Mouse (Mus musculus) CH12.LX (cell line): ENCODE results near the gene Sorcs1. TPM values are rescaled to one million over a fixed set of nuclear protein-coding genes. Genes with fewer than 3 reads are reported as not detected.

Experiments
- DNase-seq: peaks from one replicate; pipeline ENCODE4 v3.0.0-alpha.2; 2013; ENCODE audit errors: extremely low read depth
- H3K27ac ChIP-seq: 2 replicates; pipeline ENCODE4 v1.5.1; 2012; ENCODE audit warnings: low read depth, mild to moderate bottlenecking, control low read depth, moderate library complexity; ENCODE audit not compliant: insufficient read depth
- H3K27me3 ChIP-seq: replicated peaks from 2 replicates; pipeline ENCODE3; 2012; ENCODE audit warnings: inconsistent platforms
- H3K36me3 ChIP-seq, 2 experiments: replicated peaks in 1 of 2; 2 replicates each; pipeline versions ENCODE3 to v1.6.1; 2012; ENCODE audit warnings: inconsistent platforms in 1 of 2, low read length in 1 of 2, mild to moderate bottlenecking in 1 of 2, mixed read lengths in 1 of 2, moderate library complexity in 1 of 2; ENCODE audit not compliant: control insufficient read depth in 1 of 2, insufficient read depth in 1 of 2
- H3K4me1 ChIP-seq, 2 experiments: 2 replicates each; pipeline ENCODE4 v1.6.1; 2012; ENCODE audit warnings: inconsistent platforms in 1 of 2, moderate library complexity in 1 of 2; ENCODE audit not compliant: insufficient read depth in 2 of 2, control insufficient read depth in 1 of 2
- H3K4me2 ChIP-seq: 2 replicates; pipeline ENCODE4 v1.6.1; 2012; ENCODE audit warnings: low read depth, mild to moderate bottlenecking, control low read depth; ENCODE audit not compliant: poor library complexity, insufficient read depth, severe bottlenecking
- H3K4me3 ChIP-seq, 3 experiments: fragments of 150-350 bp in 1 of 3; sonication (generic) in 1 of 3; replicated peaks in 1 of 3; 2 replicates each; pipeline versions ENCODE3 to v1.5.1; 2011 to 2012; ENCODE audit warnings: low read depth in 2 of 3, low read length in 2 of 3, mild to moderate bottlenecking in 2 of 3, moderate library complexity in 2 of 3, control low read depth in 1 of 3, improper control_type of control experiment in 1 of 3, inconsistent platforms in 1 of 3, mixed read lengths in 1 of 3; ENCODE audit not compliant: poor library complexity in 1 of 3
- H3K79me2 ChIP-seq: replicated peaks from 2 replicates; pipeline ENCODE4 v1.6.1; 2012; ENCODE audit warnings: mild to moderate bottlenecking, moderate library complexity; ENCODE audit not compliant: control insufficient read depth, poor library complexity, insufficient read depth, severe bottlenecking; ENCODE audit errors: extremely low read depth
- H3K9ac ChIP-seq: 2 replicates; pipeline ENCODE4 v1.6.1; 2012; ENCODE audit warnings: low read depth, mild to moderate bottlenecking, control low read depth, moderate library complexity; ENCODE audit not compliant: insufficient read depth
- H3K9me3 ChIP-seq: replicated peaks from 2 replicates; pipeline ENCODE3; 2012; ENCODE audit warnings: low read length, inconsistent platforms, mixed read lengths
- BHLHE40 ChIP-seq: IDR thresholded peaks from 2 replicates; pipeline ENCODE4 v1.6.1; 2011; ENCODE audit warnings: mild to moderate bottlenecking, low read depth, low read length, improper control_type of control experiment
- CHD1 ChIP-seq: IDR thresholded peaks from 2 replicates; pipeline ENCODE4 v1.6.1; 2012; ENCODE audit warnings: low read depth, low read length, improper control_type of control experiment, inconsistent platforms
- CHD2 ChIP-seq: IDR thresholded peaks from 2 replicates; pipeline ENCODE4 v1.6.1; 2011; ENCODE audit warnings: low read length, improper control_type of control experiment
- KAT2A ChIP-seq: IDR thresholded peaks from 2 replicates; pipeline ENCODE4 v1.6.1; 2012; ENCODE audit warnings: low read length, improper control_type of control experiment, inconsistent platforms; ENCODE audit not compliant: insufficient replicate concordance
- MEF2A ChIP-seq: IDR thresholded peaks from 2 replicates; pipeline ENCODE4 v1.6.1; 2014; ENCODE audit warnings: low read depth, mild to moderate bottlenecking, inconsistent platforms, low read length, improper control_type of control experiment, borderline replicate concordance
- MYC ChIP-seq: IDR thresholded peaks from 2 replicates; pipeline ENCODE4 v1.6.1; 2011; ENCODE audit warnings: low read depth, mild to moderate bottlenecking, improper control_type of control experiment, low read length
- NRF1 ChIP-seq: IDR thresholded peaks from 2 replicates; pipeline ENCODE4 v1.6.1; 2014; ENCODE audit warnings: low read depth, mild to moderate bottlenecking, inconsistent platforms, low read length, improper control_type of control experiment, moderate library complexity
- PAX5 ChIP-seq: IDR thresholded peaks from 2 replicates; pipeline ENCODE4 v1.6.1; 2012; ENCODE audit warnings: low read length, inconsistent platforms, mixed read lengths
- POLR2AphosphoS2 ChIP-seq: IDR thresholded peaks from 2 replicates; pipeline ENCODE4 v1.6.1; 2011; ENCODE audit warnings: low read depth, low read length, improper control_type of control experiment
- RAD21 ChIP-seq: IDR thresholded peaks from 2 replicates; pipeline ENCODE4 v1.6.1; 2011; ENCODE audit warnings: low read depth, mild to moderate bottlenecking, low read length, improper control_type of control experiment, moderate library complexity
- RCOR1 ChIP-seq: conservative IDR thresholded peaks from 2 replicates; pipeline ENCODE4 v1.6.1; 2012; ENCODE audit warnings: low read depth, mild to moderate bottlenecking, inconsistent platforms, low read length, improper control_type of control experiment
- SIN3A ChIP-seq: IDR thresholded peaks from 2 replicates; pipeline ENCODE4 v1.6.1; 2012; ENCODE audit warnings: low read length, improper control_type of control experiment, inconsistent platforms
- SMC3 ChIP-seq: IDR thresholded peaks from 2 replicates; pipeline ENCODE4 v1.6.1; 2011; ENCODE audit warnings: low read depth, low read length, improper control_type of control experiment
- TCF12 ChIP-seq: IDR thresholded peaks from 2 replicates; pipeline ENCODE4 v1.6.1; 2014; ENCODE audit warnings: low read depth, mild to moderate bottlenecking, inconsistent platforms, low read length, improper control_type of control experiment
- ZKSCAN1 ChIP-seq: IDR thresholded peaks from 2 replicates; pipeline ENCODE4 v1.6.1; 2012; ENCODE audit warnings: low read depth, inconsistent platforms, low read length, improper control_type of control experiment, borderline replicate concordance
- ZMIZ1 ChIP-seq: IDR thresholded peaks from 2 replicates; pipeline ENCODE4 v1.6.1; 2012; ENCODE audit warnings: low read depth, mild to moderate bottlenecking, inconsistent platforms, low read length, improper control_type of control experiment
- dilution Hi-C: fragments of 300-500 bp; cut with MboI; formaldehyde crosslinking; loops from 2 replicates; pipeline ENCODE4 v1.14.3; 2020; ENCODE audit warnings: low sequenced_read_pairs; ENCODE audit not compliant: extremely low pct_unique_long_range_greater_than_20kb, extremely low pct_ligation_motif_present
- in situ Hi-C: fragments of 300-500 bp; cut with MboI; formaldehyde crosslinking; loops from 3 replicates; pipeline ENCODE4 v1.14.3; 2019; ENCODE audit warnings: low sequenced_read_pairs, low pct_ligation_motif_present, low pct_unique_long_range_greater_than_20kb, mixed read lengths
- polyA plus RNA-seq: library from polyadenylated mRNA; unstranded; fragments of >175 nt; gene quantifications from 2 replicates; pipeline ENCODE4 v1.2.1, GENCODE M21; 2012; ENCODE audit warnings: low read depth; ENCODE audit not compliant: insufficient read length
- total RNA-seq, 2 experiments: library from RNA; depleted of rRNA; stranded (reverse); fragments of 300-350 nt in 1 of 2; fragments of >200 nt in 1 of 2; gene quantifications; 2 replicates each; pipeline ENCODE4 v1.2.3; 2012 to 2014

Gene Sorcs1
- total and polyA plus RNA-seq, 3 experiments: 0.08 TPM; not detected in 2

DNA sequence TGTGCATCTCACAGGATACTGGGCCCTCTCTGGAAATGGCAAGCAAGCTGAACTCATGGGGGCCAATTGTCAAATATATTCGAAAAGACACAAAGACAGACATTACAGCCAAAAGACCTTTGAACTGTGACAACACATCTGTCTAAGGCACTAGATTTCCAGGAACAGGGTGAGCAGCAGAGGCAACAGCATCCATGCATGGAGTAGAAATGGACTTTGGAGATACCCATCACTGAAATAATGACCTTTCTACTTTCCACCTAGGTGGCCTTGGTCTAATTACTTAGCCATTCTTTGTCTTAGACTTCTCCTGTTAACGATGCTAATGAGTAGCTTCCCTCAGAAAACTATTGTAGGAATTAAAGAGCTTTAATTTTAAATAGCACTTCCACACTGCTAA, 371.4 kb downstream of the Sorcs1 start:
- Histone ChIP-seq H3K27ac (no peak overlapping the region), H3K27me3 (no peaks in the 10 kb centered on the region), H3K4me1 (no peaks in the 10 kb centered on the region), H3K79me2 (no peaks in the 10 kb centered on the region), H3K9me3 (peaks cover 49% of the 10 kb centered on the region), H3K4me3 (no peak overlapping the region), H3K36me3 (no peaks in the 10 kb centered on the region), H3K9ac (no peak overlapping the region), H3K4me2 (no peak overlapping the region)
- dilution Hi-C loops: no loop called here
- no peak for TF ChIP-seq POLR2AphosphoS2
- TF ChIP-seq RAD21: no peak
- no peak for TF ChIP-seq KAT2A
- no peak for TF ChIP-seq NRF1
- no peak for TF ChIP-seq ZMIZ1
- no peak for TF ChIP-seq MYC
- no peak for TF ChIP-seq ZKSCAN1
- no peak for TF ChIP-seq SIN3A
- TF ChIP-seq TCF12: no peak
- no peak for TF ChIP-seq PAX5
- no peak for DNase-seq
- in situ Hi-C loops: no loop called here

DNA sequence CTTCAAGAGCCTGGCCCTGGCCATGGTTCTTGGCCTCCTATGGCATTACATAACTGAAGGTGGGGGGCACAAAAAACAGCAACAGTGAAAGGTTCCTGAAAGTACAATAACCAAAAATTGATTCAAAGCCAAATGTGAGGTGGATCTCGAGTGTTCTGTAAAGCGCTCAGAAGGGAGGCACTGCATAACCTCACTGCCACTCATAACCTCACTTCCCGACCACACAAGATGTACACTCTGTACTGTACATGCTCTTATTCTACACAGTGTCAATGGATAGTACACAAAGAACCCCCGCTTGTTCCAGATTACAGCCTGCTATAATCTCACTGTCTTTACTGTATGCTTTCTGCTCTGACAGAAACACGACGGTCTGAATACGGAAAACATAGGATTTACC, 384.2 kb downstream of the Sorcs1 start:
- no peak for TF ChIP-seq TCF12
- no peak for TF ChIP-seq RCOR1
- no peak for TF ChIP-seq CHD2
- no peak for TF ChIP-seq ZKSCAN1
- no peak for TF ChIP-seq MEF2A
- no peak for TF ChIP-seq BHLHE40
- TF ChIP-seq SMC3: no peak
- TF ChIP-seq CHD1: no peak
- TF ChIP-seq, all 38 proteins: peak for 0
- Histone ChIP-seq H3K9ac (no peak overlapping the region), H3K36me3 (no peaks in the 10 kb centered on the region), H3K79me2 (no peaks in the 10 kb centered on the region), H3K27me3 (no peaks in the 10 kb centered on the region), H3K4me2 (no peak overlapping the region), H3K27ac (no peak overlapping the region), H3K9me3 (peaks cover 26% of the 10 kb centered on the region), H3K4me3 (no peak overlapping the region), H3K4me1 (no peaks in the 10 kb centered on the region)
- DNase-seq: no peak
- dilution Hi-C loops (no loop called here), in situ Hi-C loops (no loop called here)
